Mouse (Mus musculus) C2C12 (cell line): ENCODE results near the gene Myo7a. TPM values are rescaled to one million over a fixed set of nuclear protein-coding genes. Genes with fewer than 3 reads are reported as not detected.
A peak's percentile ranks its signal among the peaks of the same experiment; 100 is the strongest.

Experiments used
- H3K27me3 ChIP-seq: one replicate; pipeline ENCODE4 v1.6.1; 2011; ENCODE audit not compliant: control insufficient read depth, insufficient read depth, insufficient read length
- H3K36me3 ChIP-seq: one replicate; pipeline ENCODE4 v1.6.1; 2011; ENCODE audit not compliant: control insufficient read depth, insufficient read depth
- H3K4me3 ChIP-seq: one replicate; pipeline ENCODE4 v1.5.1; 2011; ENCODE audit warnings: mild to moderate bottlenecking, control low read depth; ENCODE audit not compliant: poor library complexity, insufficient read depth, severe bottlenecking
- H3K79me2 ChIP-seq: one replicate; pipeline ENCODE4 v1.6.1; 2011; ENCODE audit not compliant: control insufficient read depth, insufficient read depth
- H3K79me3 ChIP-seq: one replicate; pipeline ENCODE4 v1.6.1; 2011; ENCODE audit warnings: low read depth, control low read depth
- H3ac ChIP-seq: one replicate; pipeline ENCODE3; 2011; ENCODE audit warnings: low read depth; ENCODE audit not compliant: control insufficient read depth, insufficient read length
- CEBPB ChIP-seq: IDR thresholded peaks from one replicate; pipeline ENCODE4 v1.6.1; 2011; ENCODE audit warnings: low read depth, mild to moderate bottlenecking, control low read depth, moderate library complexity
- CTCF ChIP-seq: IDR thresholded peaks from one replicate; pipeline ENCODE4 v1.5.1; 2011; ENCODE audit not compliant: control insufficient read depth, insufficient read depth, insufficient read length
- FOSL1 ChIP-seq: IDR thresholded peaks from one replicate; pipeline ENCODE4 v1.8.0; 2011; ENCODE audit warnings: mild to moderate bottlenecking, low read length; ENCODE audit not compliant: poor library complexity, insufficient read depth, severe bottlenecking
- MAX ChIP-seq: IDR thresholded peaks from one replicate; pipeline ENCODE4 v1.6.1; 2011; ENCODE audit warnings: mild to moderate bottlenecking, control low read depth
- MYOD1 ChIP-seq: IDR thresholded peaks from one replicate; pipeline ENCODE4 v1.6.1; 2011; ENCODE audit warnings: low read depth; ENCODE audit not compliant: control insufficient read depth, insufficient read length
- MYOG ChIP-seq: IDR thresholded peaks from one replicate; pipeline ENCODE4 v1.6.1; 2011; ENCODE audit not compliant: control insufficient read depth, insufficient read length; ENCODE audit errors: extremely low read depth
- USF1 ChIP-seq: IDR thresholded peaks from one replicate; pipeline ENCODE4 v1.6.1; 2011; ENCODE audit warnings: low read depth, mild to moderate bottlenecking, control low read depth, moderate library complexity
- polyA plus RNA-seq: library from polyadenylated mRNA; unstranded; fragments of >200 nt; fragmentation: generic; extraction: Trizol; gene quantifications from one replicate; pipeline ENCODE4 v1.2.1, GENCODE M21; 2012; ENCODE audit warnings: missing spikeins

The Myo7a gene
- polyA plus RNA-seq, 1 experiment, result 0.06 TPM

GRCm38 (mm10) chr7:98125473-98125872 is 6.1 kb upstream of the Myo7a start:
- H3K36me3 ChIP-seq, result no peaks in the 10 kb centered on the region
- H3K4me3 ChIP-seq, result no peak overlapping the region
- no peak overlapping the region for H3ac ChIP-seq
- H3K79me3 ChIP-seq, result no peaks in the 10 kb centered on the region
- no peaks in the 10 kb centered on the region for H3K79me2 ChIP-seq
- peaks cover 30% of the 10 kb centered on the region for H3K27me3 ChIP-seq
- no peak for TF ChIP-seq MYOG
- TF ChIP-seq FOSL1, result no peak
- no peak for TF ChIP-seq MYOD1

- H3ac ChIP-seq, result no peak overlapping the region
- TF ChIP-seq MAX, result no peak
- TF ChIP-seq MYOG, result no peak
- no peak for TF ChIP-seq MYOD1
- no peak for TF ChIP-seq USF1
- TF ChIP-seq CTCF, result no peak
- no peak for TF ChIP-seq FOSL1
- no peak for TF ChIP-seq CEBPB
- H3K27me3 ChIP-seq, result peaks cover 24% of the 10 kb centered on the region
- no peak overlapping the region for H3K4me3 ChIP-seq
- H3K79me2 ChIP-seq, result no peaks in the 10 kb centered on the region
- H3K79me3 ChIP-seq, result no peaks in the 10 kb centered on the region
- no peaks in the 10 kb centered on the region for H3K36me3 ChIP-seq
Measured at GRCm38 (mm10) chr7:98124701-98125100, 5.4 kb upstream of the Myo7a start.

- no peak overlapping the region for H3ac ChIP-seq
- no peaks in the 10 kb centered on the region for H3K79me2 ChIP-seq
- TF ChIP-seq MYOG (no peak), CTCF (no peak), CEBPB (no peak), USF1 (no peak), MAX (no peak), MYOD1 (no peak)
- H3K79me3 ChIP-seq, result no peaks in the 10 kb centered on the region
- H3K27me3 ChIP-seq, result peaks cover 10% of the 10 kb centered on the region
- H3K36me3 ChIP-seq, result no peaks in the 10 kb centered on the region
- H3K4me3 ChIP-seq, result no peak overlapping the region
Measured at GRCm38 (mm10) chr7:98121673-98122072, 2.3 kb upstream of the Myo7a start.

- TF ChIP-seq CEBPB, result no peak
- TF ChIP-seq MYOG, result no peak
- Histone ChIP-seq H3ac (no peak overlapping the region), H3K79me3 (no peaks in the 10 kb centered on the region), H3K79me2 (no peaks in the 10 kb centered on the region), H3K4me3 (no peak overlapping the region), H3K27me3 (peaks cover 10% of the 10 kb centered on the region), H3K36me3 (no peaks in the 10 kb centered on the region)
Measured at GRCm38 (mm10) chr7:98121241-98121640, 1.9 kb upstream of the Myo7a start.

- Histone ChIP-seq H3ac (no peak overlapping the region), H3K79me2 (no peaks in the 10 kb centered on the region), H3K36me3 (no peaks in the 10 kb centered on the region), H3K27me3 (peaks cover 9% of the 10 kb centered on the region), H3K4me3 (no peak overlapping the region), H3K79me3 (no peaks in the 10 kb centered on the region)
- TF ChIP-seq CEBPB (no peak), MAX (no peak), CTCF (peak; percentile 50), MYOD1 (no peak)
Measured at GRCm38 (mm10) chr7:98120325-98120724, 1.0 kb upstream of the Myo7a start.

DNA sequence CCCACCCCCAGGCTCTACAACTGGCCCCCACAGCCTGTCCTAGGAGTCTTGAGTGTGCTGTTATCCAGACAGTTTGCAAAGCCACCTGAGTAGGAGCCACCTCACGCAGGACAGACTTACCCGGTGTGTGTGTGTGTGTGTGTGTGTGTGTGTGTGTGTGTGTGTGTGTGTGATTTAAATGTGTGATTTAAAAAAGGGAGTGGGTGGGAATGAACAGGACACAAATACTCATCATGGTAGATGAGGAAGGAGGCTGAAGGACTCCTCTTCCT is 573 bp upstream of the Myo7a start:
- TF ChIP-seq FOSL1, result no peak
- TF ChIP-seq CEBPB, result no peak
- TF ChIP-seq MAX, result no peak
- TF ChIP-seq USF1, result no peak
- no peak for TF ChIP-seq MYOG
- no peak for TF ChIP-seq MYOD1
- TF ChIP-seq CTCF, result no peak
- Histone ChIP-seq H3K79me2 (no peaks in the 10 kb centered on the region), H3K4me3 (no peak overlapping the region), H3ac (no peak overlapping the region), H3K27me3 (peaks cover 5% of the 10 kb centered on the region), H3K36me3 (no peaks in the 10 kb centered on the region), H3K79me3 (no peaks in the 10 kb centered on the region)
